Mouse (Mus musculus) limb, embryonic 12.5 days (tissue): ENCODE measurements around the gene Glt1d1. TPM values are rescaled to one million over a fixed set of nuclear protein-coding genes. Genes with fewer than 3 reads are reported as not detected.
"Not testable (repeated sequence)": the region's sequence is repeated elsewhere in the genome, so short reads cannot be mapped to it uniquely, and the experiment has no call there.

ENCODE experiments used
- ATAC-seq: fragments of 200-750 bp; cut with Nextera tagmentation; 2 replicates; pipeline ENCODE4 v1.8.0; 2017; ENCODE audit warnings: low read depth, moderate TSS enrichment; ENCODE audit not compliant: insufficient number of reproducible peaks, insufficient read depth, low FRiP score, low TSS enrichment
- H3K27ac ChIP-seq: fragments of 300-500 bp; sonication (generic); 2 replicates; pipeline ENCODE4 v1.5.1; 2016; ENCODE audit warnings: mild to moderate bottlenecking, moderate library complexity
- H3K27me3 ChIP-seq: fragments of 300-500 bp; sonication (generic); 2 replicates; pipeline ENCODE4 v1.6.1; 2016; ENCODE audit warnings: mild to moderate bottlenecking, moderate library complexity
- H3K36me3 ChIP-seq: fragments of 300-500 bp; sonication (generic); 2 replicates; pipeline ENCODE4 v1.6.1; 2016; ENCODE audit warnings: mild to moderate bottlenecking, moderate library complexity
- H3K4me1 ChIP-seq: fragments of 300-500 bp; sonication (generic); replicated peaks from 2 replicates; pipeline ENCODE4 v1.6.1; 2016
- H3K4me2 ChIP-seq: fragments of 300-500 bp; sonication (generic); 2 replicates; pipeline ENCODE4 v1.6.1; 2016; ENCODE audit warnings: mild to moderate bottlenecking, moderate library complexity
- H3K4me3 ChIP-seq: fragments of 300-500 bp; sonication (generic); replicated peaks from 2 replicates; pipeline ENCODE4 v1.5.1; 2016; ENCODE audit warnings: mild to moderate bottlenecking
- H3K9ac ChIP-seq: fragments of 300-500 bp; sonication (generic); replicated peaks from 2 replicates; pipeline ENCODE4 v1.6.1; 2016; ENCODE audit warnings: mild to moderate bottlenecking, moderate library complexity
- H3K9me3 ChIP-seq: fragments of 300-500 bp; sonication (generic); 2 replicates; pipeline ENCODE4 v1.6.1; 2016; ENCODE audit warnings: mild to moderate bottlenecking, moderate library complexity
- WGBS: fragments of 180-500 bp; shearing (Covaris S2); methylation state at CpG from one replicate; pipeline ENCODE4 v1.1.7; 2016; 5-methylcytosine and 5-hydroxymethylcytosine counted together
- polyA plus RNA-seq: library from polyadenylated mRNA; unstranded; fragments of >200 nt; fragmentation: Nextera tagmentation; extraction: Ambion mirVana; gene quantifications from 2 replicates; pipeline ENCODE4 v1.2.1, GENCODE M21; 2016

Glt1d1 gene
- polyA plus RNA-seq, 1 experiment from 2014 or later, result 0.98 TPM

DNA sequence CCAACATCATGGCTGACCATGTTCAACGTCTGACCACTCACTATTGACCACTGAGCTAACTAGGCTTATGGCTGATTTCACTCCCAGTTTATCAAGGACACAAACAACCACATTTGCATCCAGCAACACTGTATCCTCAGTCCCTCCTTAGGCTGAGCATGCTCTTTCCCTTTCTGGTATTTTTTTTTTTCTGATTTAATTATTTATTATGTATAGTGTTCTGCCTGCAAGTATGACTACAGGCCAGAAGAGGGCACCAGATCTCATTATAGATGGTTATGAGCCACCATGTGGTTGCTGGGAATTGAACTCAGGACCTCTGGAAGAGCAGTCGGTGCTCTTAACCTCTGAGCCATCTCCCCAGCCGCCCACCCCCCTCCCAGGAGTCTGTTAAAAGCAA is 117.5 kb downstream of the Glt1d1 start:
- H3K9ac ChIP-seq, H3K9me3 ChIP-seq, ATAC-seq, H3K27ac ChIP-seq, H3K4me3 ChIP-seq, H3K4me1 ChIP-seq, H3K27me3 ChIP-seq, H3K36me3 ChIP-seq, H3K4me2 ChIP-seq: not testable (repeated sequence)
- 95% methylated on average over 3 of the region's 3 CpGs for WGBS

DNA sequence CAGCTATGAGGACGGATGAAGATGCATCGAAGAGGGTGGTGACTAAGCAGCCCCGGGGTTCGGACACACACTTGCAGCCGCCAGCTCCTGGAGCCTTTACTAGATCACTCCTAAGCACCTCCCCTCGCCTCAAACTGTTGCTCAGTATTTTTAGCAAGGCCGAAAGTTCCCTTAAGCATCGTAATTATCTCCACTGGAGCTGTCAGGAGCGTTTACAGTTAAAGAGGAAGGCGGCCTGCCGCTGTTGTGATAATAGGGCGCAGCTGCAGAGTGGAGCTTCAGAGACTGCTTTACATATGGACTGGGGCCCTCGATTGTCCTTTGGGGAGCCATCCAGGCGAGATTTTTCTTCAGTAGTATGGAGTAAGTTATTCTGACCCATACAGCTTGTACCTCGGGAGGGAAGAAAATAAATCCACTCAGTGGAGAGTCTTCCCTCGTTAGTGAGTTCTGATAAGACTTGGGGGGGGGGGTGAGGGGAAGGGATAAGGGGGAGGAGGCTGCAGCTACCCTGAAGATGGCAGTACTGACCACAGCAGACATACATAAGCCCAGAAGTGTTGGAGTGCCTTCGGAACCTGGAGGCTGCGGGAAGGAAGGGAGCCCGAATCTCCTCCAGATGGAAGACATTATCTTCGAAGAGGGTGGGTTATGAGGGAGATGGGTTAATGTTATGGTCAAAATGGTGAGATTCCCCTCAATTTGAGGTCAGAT is 119.4 kb downstream of the Glt1d1 start:
- 25% methylated on average over 20 of the region's 20 CpGs for WGBS
- H3K27ac ChIP-seq, result no peak overlapping the region
- no peaks in the 10 kb centered on the region for H3K9me3 ChIP-seq
- no peak overlapping the region for H3K9ac ChIP-seq
- no peaks in the 10 kb centered on the region for H3K36me3 ChIP-seq
- no peak for ATAC-seq
- H3K4me2 ChIP-seq, result no peak overlapping the region
- H3K27me3 ChIP-seq, result 0 out of 2 replicates have a peak, but pooled peaks cover 4% of the 10 kb centered on the region
- no peaks in the 10 kb centered on the region for H3K4me1 ChIP-seq
- no peak overlapping the region for H3K4me3 ChIP-seq

DNA sequence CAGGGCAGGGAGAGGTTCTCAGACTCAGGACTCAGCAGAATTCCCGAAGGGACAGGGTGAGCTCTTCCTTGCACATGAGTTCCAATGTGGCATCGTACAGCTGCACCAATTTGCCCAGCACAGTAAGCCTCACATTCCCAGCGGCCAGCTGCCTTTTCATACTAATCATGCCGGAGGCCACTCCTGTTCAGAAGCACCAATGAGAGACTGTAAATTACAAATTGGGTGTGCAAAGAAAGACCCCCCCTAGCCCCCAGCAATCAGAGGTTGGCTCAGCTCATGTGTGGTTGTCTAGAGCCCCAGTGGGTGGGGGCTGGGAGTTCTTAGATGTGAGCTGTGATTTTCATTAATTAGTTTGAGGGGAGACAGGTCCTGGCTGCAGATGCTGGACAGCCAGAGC is 123.5 kb downstream of the Glt1d1 start:
- no peak for ATAC-seq
- Histone ChIP-seq H3K9ac (no peak overlapping the region), H3K27me3 (0 out of 2 replicates have a peak, but pooled peaks cover 4% of the 10 kb centered on the region), H3K9me3 (no peaks in the 10 kb centered on the region), H3K4me3 (no peak overlapping the region), H3K36me3 (no peaks in the 10 kb centered on the region), H3K4me1 (no peaks in the 10 kb centered on the region), H3K27ac (no peak overlapping the region), H3K4me2 (no peak overlapping the region)
- WGBS, result 77% methylated on average over 4 of the region's 4 CpGs

DNA sequence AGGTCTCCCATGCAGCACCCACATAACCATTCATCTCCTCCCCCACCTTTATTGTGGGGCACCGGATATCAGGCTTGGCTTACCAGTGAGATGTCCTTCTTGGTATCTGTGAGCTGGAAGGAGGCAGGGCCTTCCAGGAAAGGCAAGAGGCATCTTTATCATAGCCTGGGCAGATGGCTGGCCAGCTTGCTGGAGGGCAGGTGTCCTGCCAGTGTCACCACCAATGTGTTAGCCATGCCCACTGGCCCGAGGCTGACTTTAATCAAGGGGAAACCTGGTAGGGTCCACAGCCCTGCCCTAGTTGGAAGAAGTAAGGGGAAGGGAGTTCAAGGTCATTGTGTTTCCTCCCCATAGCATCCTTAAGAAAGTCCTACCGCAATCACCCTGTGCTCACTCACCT is 123.9 kb downstream of the Glt1d1 start:
- WGBS, result 93% methylated on average over 3 of the region's 3 CpGs
- no peak overlapping the region for H3K9ac ChIP-seq
- H3K4me3 ChIP-seq, result no peak overlapping the region
- H3K27me3 ChIP-seq, result 0 out of 2 replicates have a peak, but pooled peaks cover 4% of the 10 kb centered on the region
- no peak overlapping the region for H3K27ac ChIP-seq
- H3K9me3 ChIP-seq, result no peaks in the 10 kb centered on the region
- H3K4me1 ChIP-seq, result no peaks in the 10 kb centered on the region
- no peak for ATAC-seq
- H3K4me2 ChIP-seq, result no peak overlapping the region
- no peaks in the 10 kb centered on the region for H3K36me3 ChIP-seq

DNA sequence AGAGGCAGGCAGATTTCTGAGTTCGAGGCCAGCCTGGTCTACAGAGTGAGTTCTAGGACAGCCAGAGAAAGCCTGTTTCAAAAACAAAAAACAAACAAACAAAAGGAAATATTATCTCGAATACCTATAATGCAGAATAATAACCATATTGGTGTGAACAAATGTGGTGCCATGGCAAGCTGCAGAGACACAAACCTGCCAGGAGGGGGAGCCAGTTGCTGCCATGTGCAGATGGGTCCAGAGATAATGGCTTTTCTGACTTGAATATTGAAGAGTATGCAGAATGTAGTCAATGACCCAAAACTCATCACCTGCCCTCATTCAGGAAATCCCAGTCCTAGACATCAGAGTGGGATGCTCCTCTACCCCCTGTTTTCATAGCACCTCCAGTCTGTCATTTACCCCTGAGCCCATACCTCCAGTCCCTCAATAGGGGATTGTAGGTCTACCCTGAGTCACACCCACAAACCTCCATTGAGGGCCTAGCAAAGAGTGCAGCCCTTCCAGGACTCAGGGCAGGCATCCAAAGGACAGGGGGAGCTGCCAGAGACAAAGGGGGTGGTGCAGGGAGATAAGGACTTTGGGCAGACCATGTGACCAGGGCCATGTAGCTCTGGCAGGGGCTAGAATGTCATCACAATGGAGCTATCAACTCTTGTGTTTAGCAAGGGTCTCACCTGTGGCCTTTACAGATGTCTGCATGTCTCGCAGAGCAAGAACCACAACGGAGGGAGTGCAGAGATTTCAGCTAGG is 124.8 kb downstream of the Glt1d1 start:
- no peak overlapping the region for H3K27ac ChIP-seq
- no peak for ATAC-seq
- H3K9ac ChIP-seq, result no peak overlapping the region
- H3K36me3 ChIP-seq, result no peaks in the 10 kb centered on the region
- no peaks in the 10 kb centered on the region for H3K9me3 ChIP-seq
- no peak overlapping the region for H3K4me2 ChIP-seq
- no peaks in the 10 kb centered on the region for H3K4me1 ChIP-seq
- H3K4me3 ChIP-seq, result no peak overlapping the region
- WGBS, result 85% methylated on average over 4 of the region's 4 CpGs
- 0 out of 2 replicates have a peak, but pooled peaks cover 4% of the 10 kb centered on the region for H3K27me3 ChIP-seq

DNA sequence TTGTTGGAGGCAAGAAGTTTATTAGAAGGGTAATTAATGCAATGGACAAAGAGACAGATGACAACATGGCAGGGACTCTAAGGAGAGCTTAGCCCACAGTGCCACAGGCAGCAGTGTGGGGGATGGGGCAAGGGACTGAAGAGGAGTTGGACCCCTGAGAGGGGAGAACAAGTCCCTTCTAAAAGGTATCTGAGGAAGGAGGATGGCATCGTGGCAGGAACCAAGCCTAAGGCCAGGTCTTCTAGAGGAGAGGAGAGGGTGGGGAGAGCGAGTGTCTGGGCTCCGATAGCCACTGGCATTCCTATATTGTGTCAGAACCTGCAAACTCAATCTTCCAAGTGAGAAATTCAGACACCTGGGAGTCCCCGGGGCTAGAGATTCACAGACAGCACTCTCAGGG is 126.5 kb downstream of the Glt1d1 start:
- Histone ChIP-seq H3K9ac (no peak overlapping the region), H3K4me1 (no peaks in the 10 kb centered on the region), H3K9me3 (no peaks in the 10 kb centered on the region), H3K27ac (no peak overlapping the region), H3K36me3 (no peaks in the 10 kb centered on the region), H3K4me2 (no peak overlapping the region), H3K4me3 (no peak overlapping the region), H3K27me3 (no peaks in the 10 kb centered on the region)
- WGBS, result 81% methylated on average over 4 of the region's 4 CpGs
- ATAC-seq, result no peak

Other genes starting within 250 kb of the Glt1d1 start
- gene Slc15a4, start 635 bp downstream of the Glt1d1 start, polyA plus RNA-seq, result 25.9 and 28.8 TPM in 2 replicates